Mouse (Mus musculus) embryonic facial prominence, embryonic 13.5 days (tissue): ENCODE data around the gene Nfkbil1. TPM values are rescaled to one million over a fixed set of nuclear protein-coding genes. Genes with fewer than 3 reads are reported as not detected.

Experiments
- ATAC-seq: fragments of 200-750 bp; cut with Nextera tagmentation; 2 replicates; pipeline ENCODE4 v1.8.0; 2017; ENCODE audit warnings: low read depth; ENCODE audit not compliant: insufficient number of reproducible peaks, insufficient read depth, low FRiP score, low TSS enrichment
- H3K27ac ChIP-seq: fragments of 300-500 bp; sonication (generic); 2 replicates; pipeline ENCODE4 v1.5.1; 2015; ENCODE audit warnings: moderate library complexity, mild to moderate bottlenecking, inconsistent platforms
- H3K27me3 ChIP-seq: fragments of 300-500 bp; sonication (generic); 2 replicates; pipeline ENCODE4 v1.6.1; 2015; ENCODE audit warnings: mild to moderate bottlenecking, inconsistent platforms
- H3K36me3 ChIP-seq: fragments of 300-500 bp; sonication (generic); 2 replicates; pipeline ENCODE4 v1.6.1; 2015; ENCODE audit warnings: mild to moderate bottlenecking, inconsistent platforms
- H3K4me1 ChIP-seq: fragments of 300-500 bp; sonication (generic); 2 replicates; pipeline ENCODE4 v1.6.1; 2015; ENCODE audit warnings: inconsistent platforms
- H3K4me2 ChIP-seq: fragments of 300-500 bp; sonication (generic); 2 replicates; pipeline ENCODE4 v1.6.1; 2015; ENCODE audit warnings: moderate library complexity, mild to moderate bottlenecking, inconsistent platforms
- H3K4me3 ChIP-seq: fragments of 300-500 bp; sonication (generic); 2 replicates; pipeline ENCODE4 v1.5.1; 2015; ENCODE audit warnings: mild to moderate bottlenecking, inconsistent platforms
- H3K9ac ChIP-seq: fragments of 300-500 bp; sonication (generic); 2 replicates; pipeline ENCODE4 v1.6.1; 2015; ENCODE audit warnings: mild to moderate bottlenecking, inconsistent platforms
- H3K9me3 ChIP-seq: fragments of 300-500 bp; sonication (generic); 2 replicates; pipeline ENCODE4 v1.6.1; 2016; ENCODE audit warnings: inconsistent platforms
- WGBS: fragments of 180-500 bp; shearing (Covaris S2); methylation state at CpG from one replicate; pipeline ENCODE4 v1.1.7; 2015; ENCODE audit warnings: mixed read lengths; 5-methylcytosine and 5-hydroxymethylcytosine counted together
- polyA plus RNA-seq: library from polyadenylated mRNA; unstranded; fragments of >200 nt; fragmentation: Nextera tagmentation; extraction: Ambion mirVana; gene quantifications from 2 replicates; pipeline ENCODE4 v1.2.1, GENCODE M21; 2015

Gene Nfkbil1
- polyA plus RNA-seq, 1 experiment from 2014 or later = 12.0 TPM

- WGBS = 29% methylated on average over 9 of the region's 9 CpGs
- peaks cover 76% of the 10 kb centered on the region for H3K27me3 ChIP-seq
These were observed 39.3 kb downstream of the Nfkbil1 start for GRCm38 (mm10) chr17:35196321-35196641.

GRCm38 (mm10) chr17:35195631-35196320, 39.8 kb downstream of the Nfkbil1 start:
- H3K27ac ChIP-seq = no peak overlapping the region
- peak; percentile 80 for ATAC-seq
- no peaks in the 10 kb centered on the region for H3K36me3 ChIP-seq
- 2% methylated on average over 66 of the region's 66 CpGs for WGBS
- H3K4me1 ChIP-seq = peaks cover 14% of the 10 kb centered on the region; the same call in 1 of the 2 replicates
- peak overlapping the region; percentile 77 for H3K4me2 ChIP-seq
- H3K9me3 ChIP-seq = no peaks in the 10 kb centered on the region
- H3K27me3 ChIP-seq = peaks cover 71% of the 10 kb centered on the region
- H3K4me3 ChIP-seq = peak overlapping the region; percentile 49
- H3K9ac ChIP-seq = peak overlapping the region; percentile 69

More at GRCm38 (mm10) chr17:35196321-35196641, 39.3 kb downstream of the Nfkbil1 start:
- ATAC-seq = no peak
- no peak overlapping the region for H3K27ac ChIP-seq
- H3K9ac ChIP-seq = no peak overlapping the region; the same call in 1 of the 2 replicates
- peaks cover 14% of the 10 kb centered on the region; the same call in 1 of the 2 replicates for H3K4me1 ChIP-seq
- peak overlapping the region; percentile 49 for H3K4me3 ChIP-seq
- H3K4me2 ChIP-seq = peak overlapping the region; percentile 77
- H3K9me3 ChIP-seq = no peaks in the 10 kb centered on the region
- no peaks in the 10 kb centered on the region for H3K36me3 ChIP-seq

GRCm38 (mm10) chr17:35194844-35195630, 40.6 kb downstream of the Nfkbil1 start:
- Histone ChIP-seq H3K9me3 (no peaks in the 10 kb centered on the region), H3K36me3 (no peaks in the 10 kb centered on the region), H3K4me2 (peak overlapping the region; percentile 77), H3K4me1 (peaks cover 14% of the 10 kb centered on the region; the same call in 1 of the 2 replicates), H3K27ac (no peak overlapping the region), H3K4me3 (peak overlapping the region; percentile 49), H3K27me3 (peaks cover 63% of the 10 kb centered on the region), H3K9ac (peak overlapping the region; percentile 69)
- WGBS = 42% methylated on average over 19 of the region's 19 CpGs
- no peak for ATAC-seq

GRCm38 (mm10) chr17:35193881-35194843, 41.4 kb downstream of the Nfkbil1 start, which contains the start of gene Ltb:
TSS of gene Ltb (plus strand) at chr17:35194439.
- no peak within 1 kb of the TSS for H3K27ac ChIP-seq
- peak within 1 kb of the TSS; percentile 69 for H3K9ac ChIP-seq
- H3K4me2 ChIP-seq = peak within 1 kb of the TSS; percentile 77
- WGBS = 59% methylated on average over 25 of the region's 28 CpGs
- H3K4me3 ChIP-seq = peak within 1 kb of the TSS; percentile 49
- H3K4me1 ChIP-seq = peaks cover 14% of the 10 kb centered on the region; the same call in 1 of the 2 replicates
- ATAC-seq = no peak
- H3K27me3 ChIP-seq = peaks cover 54% of the 10 kb centered on the region
- H3K9me3 ChIP-seq = no peaks in the 10 kb centered on the region
- H3K36me3 ChIP-seq = no peaks in the 10 kb centered on the region

- peaks cover 14% of the 10 kb centered on the region; the same call in 1 of the 2 replicates for H3K4me1 ChIP-seq
- H3K4me2 ChIP-seq = no peak overlapping the region
- H3K9ac ChIP-seq = no peak overlapping the region
- H3K9me3 ChIP-seq = no peaks in the 10 kb centered on the region
- no peak overlapping the region for H3K27ac ChIP-seq
- no peak for ATAC-seq
- peaks cover 44% of the 10 kb centered on the region for H3K27me3 ChIP-seq
- no peak overlapping the region for H3K4me3 ChIP-seq
- 82% methylated on average over 5 of the region's 5 CpGs for WGBS
- no peaks in the 10 kb centered on the region for H3K36me3 ChIP-seq
These were observed 42.7 kb downstream of the Nfkbil1 start for GRCm38 (mm10) chr17:35192924-35193323.

- H3K4me3 ChIP-seq = no peak overlapping the region
- H3K4me1 ChIP-seq = peaks cover 15% of the 10 kb centered on the region; the same call in 1 of the 2 replicates
- no peak overlapping the region for H3K27ac ChIP-seq
- no peaks in the 10 kb centered on the region for H3K36me3 ChIP-seq
- H3K27me3 ChIP-seq = peaks cover 36% of the 10 kb centered on the region
- H3K9me3 ChIP-seq = no peaks in the 10 kb centered on the region
- no peak overlapping the region for H3K9ac ChIP-seq
- ATAC-seq = no peak
- 61% methylated on average over 2 of the region's 2 CpGs for WGBS
- no peak overlapping the region for H3K4me2 ChIP-seq
These were observed 43.9 kb downstream of the Nfkbil1 start for GRCm38 (mm10) chr17:35191723-35192122.

- no peaks in the 10 kb centered on the region for H3K36me3 ChIP-seq
- H3K27me3 ChIP-seq = peaks cover 20% of the 10 kb centered on the region
- ATAC-seq = no peak
- H3K9me3 ChIP-seq = no peaks in the 10 kb centered on the region
- H3K4me2 ChIP-seq = no peak overlapping the region
- no peak overlapping the region for H3K27ac ChIP-seq
- H3K4me1 ChIP-seq = peaks cover 13% of the 10 kb centered on the region
- H3K9ac ChIP-seq = no peak overlapping the region
- H3K4me3 ChIP-seq = no peak overlapping the region
- WGBS = 63% methylated on average over 4 of the region's 4 CpGs
These were observed 45.5 kb downstream of the Nfkbil1 start for GRCm38 (mm10) chr17:35190096-35190495.

- Histone ChIP-seq H3K9ac (no peak overlapping the region), H3K4me2 (no peak overlapping the region), H3K4me3 (no peak overlapping the region), H3K27me3 (peaks cover 11% of the 10 kb centered on the region), H3K27ac (no peak overlapping the region), H3K36me3 (no peaks in the 10 kb centered on the region), H3K4me1 (peaks cover 11% of the 10 kb centered on the region), H3K9me3 (no peaks in the 10 kb centered on the region)
- WGBS = 65% methylated on average over 1 of the region's 1 CpGs
- ATAC-seq = no peak
These were observed 46.4 kb downstream of the Nfkbil1 start for GRCm38 (mm10) chr17:35189186-35189585.

- Histone ChIP-seq H3K9ac (no peak within 1 kb of the TSS), H3K27ac (peak within 1 kb of the TSS; percentile 7; the same call in 1 of the 2 replicates), H3K4me1 (peaks cover 9% of the 10 kb centered on the region), H3K36me3 (no peaks in the 10 kb centered on the region), H3K9me3 (no peaks in the 10 kb centered on the region), H3K27me3 (0 out of 2 replicates have a peak, but pooled peaks cover under 1% of the 10 kb centered on the region), H3K4me2 (no peak within 1 kb of the TSS), H3K4me3 (no peak within 1 kb of the TSS)
- WGBS = 76% methylated on average over 7 of the region's 7 CpGs
- no peak for ATAC-seq
These were observed 47.5 kb downstream of the Nfkbil1 start, which contains the start of gene Lst1 for GRCm38 (mm10) chr17:35187959-35188610. TSS of gene Lst1 (minus strand) at chr17:35188439.

GRCm38 (mm10) chr17:35187345-35187744, 48.2 kb downstream of the Nfkbil1 start:
- Histone ChIP-seq H3K9ac (no peak overlapping the region), H3K9me3 (no peaks in the 10 kb centered on the region), H3K4me2 (no peak overlapping the region), H3K27me3 (no peaks in the 10 kb centered on the region), H3K4me3 (no peak overlapping the region), H3K27ac (peak overlapping the region; percentile 7; the same call in 1 of the 2 replicates), H3K36me3 (no peaks in the 10 kb centered on the region), H3K4me1 (peaks cover 9% of the 10 kb centered on the region)
- 70% methylated on average over 4 of the region's 4 CpGs for WGBS
- ATAC-seq = no peak
